Mouse (Mus musculus) kidney, adult 2 months (tissue): ENCODE results near the gene 2310046K23Rik. TPM values are rescaled to one million over a fixed set of nuclear protein-coding genes. Genes with fewer than 3 reads are reported as not detected.

Source experiments
- DNase-seq: peaks from one replicate; pipeline ENCODE4 v3.0.0; 2021
- H3K27ac ChIP-seq: fragments of 200-500 bp; 2 replicates; pipeline ENCODE4 v1.5.1; 2012; ENCODE audit warnings: low read depth, low read length, control low read depth, inconsistent platforms; ENCODE audit not compliant: insufficient read depth
- H3K27me3 ChIP-seq: fragments of 200-500 bp; replicated peaks from 2 replicates; pipeline ENCODE4 v1.6.1; 2012; ENCODE audit warnings: mild to moderate bottlenecking, moderate library complexity, low read length, inconsistent platforms; ENCODE audit not compliant: control insufficient read depth, insufficient read depth
- H3K36me3 ChIP-seq: fragments of 200-500 bp; 2 replicates; pipeline ENCODE4 v1.6.1; 2012; ENCODE audit warnings: mild to moderate bottlenecking, moderate library complexity, low read length, inconsistent platforms; ENCODE audit not compliant: control insufficient read depth, insufficient read depth
- H3K4me1 ChIP-seq: fragments of 200-500 bp; 2 replicates; pipeline ENCODE4 v1.6.1; 2011; ENCODE audit warnings: low read length; ENCODE audit not compliant: control insufficient read depth, insufficient read depth
- H3K4me3 ChIP-seq: fragments of 200-500 bp; 2 replicates; pipeline ENCODE4 v1.5.1; 2011; ENCODE audit warnings: mild to moderate bottlenecking, low read depth, low read length, control low read depth; ENCODE audit not compliant: insufficient read depth
- CTCF ChIP-seq: fragments of 200-500 bp; conservative IDR thresholded peaks from 2 replicates; pipeline ENCODE4 v1.5.1; 2011; ENCODE audit warnings: low read depth, mild to moderate bottlenecking, control low read depth, low read length, moderate library complexity, mixed read lengths; ENCODE audit not compliant: insufficient read depth, insufficient read length
- POLR2A ChIP-seq: fragments of 200-500 bp; IDR thresholded peaks from one replicate; pipeline ENCODE4 v1.6.1; 2011; ENCODE audit warnings: low read depth, low read length, control low read depth
- WGBS: fragments of 180-500 bp; shearing (Covaris S2); methylation state at CpG from one replicate; pipeline ENCODE4 v1.1.7; 2018; 5-methylcytosine and 5-hydroxymethylcytosine counted together
- polyA plus RNA-seq: library from polyadenylated mRNA; depleted of rRNA; stranded (reverse); fragments of >200 nt; gene quantifications from 2 replicates; pipeline ENCODE4 v1.2.3, GENCODE M21; 2012; rRNA removed

The 2310046K23Rik gene
- not detected in 2 replicates for polyA plus RNA-seq

DNA sequence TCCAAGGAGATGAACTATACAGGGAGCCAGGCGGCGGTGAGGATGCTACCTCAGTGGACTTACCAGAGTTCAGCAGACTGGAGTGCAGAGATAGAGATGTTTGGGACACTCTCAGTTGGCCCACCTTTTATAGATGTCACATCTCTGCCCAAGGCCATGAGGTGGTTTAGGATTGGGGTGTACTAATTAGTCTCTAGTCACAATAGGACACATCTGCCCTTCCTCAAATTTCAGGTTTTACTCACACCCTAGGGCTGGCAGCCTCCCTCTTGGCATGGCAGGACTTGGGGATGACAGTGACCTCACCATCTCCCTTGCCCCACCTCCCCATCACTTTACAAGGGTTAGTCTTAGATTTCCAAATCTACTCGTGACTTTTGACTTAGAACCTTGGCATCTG is at the start of gene 2310046K23Rik:
2310046K23Rik (minus strand) TSS at position 101 of the 400 bp plus-strand sequence.
- DNase-seq: no peak
- H3K4me3 ChIP-seq: no peak within 1 kb of the TSS
- no peaks in the 10 kb centered on the region for H3K4me1 ChIP-seq
- H3K27me3 ChIP-seq: no peaks in the 10 kb centered on the region
- H3K27ac ChIP-seq: no peak within 1 kb of the TSS
- TF ChIP-seq CTCF (no peak), POLR2A (no peak)
- no peaks in the 10 kb centered on the region for H3K36me3 ChIP-seq
- 81% methylated on average over 3 of the region's 3 CpGs for whole genome bisulfite sequencing

DNA sequence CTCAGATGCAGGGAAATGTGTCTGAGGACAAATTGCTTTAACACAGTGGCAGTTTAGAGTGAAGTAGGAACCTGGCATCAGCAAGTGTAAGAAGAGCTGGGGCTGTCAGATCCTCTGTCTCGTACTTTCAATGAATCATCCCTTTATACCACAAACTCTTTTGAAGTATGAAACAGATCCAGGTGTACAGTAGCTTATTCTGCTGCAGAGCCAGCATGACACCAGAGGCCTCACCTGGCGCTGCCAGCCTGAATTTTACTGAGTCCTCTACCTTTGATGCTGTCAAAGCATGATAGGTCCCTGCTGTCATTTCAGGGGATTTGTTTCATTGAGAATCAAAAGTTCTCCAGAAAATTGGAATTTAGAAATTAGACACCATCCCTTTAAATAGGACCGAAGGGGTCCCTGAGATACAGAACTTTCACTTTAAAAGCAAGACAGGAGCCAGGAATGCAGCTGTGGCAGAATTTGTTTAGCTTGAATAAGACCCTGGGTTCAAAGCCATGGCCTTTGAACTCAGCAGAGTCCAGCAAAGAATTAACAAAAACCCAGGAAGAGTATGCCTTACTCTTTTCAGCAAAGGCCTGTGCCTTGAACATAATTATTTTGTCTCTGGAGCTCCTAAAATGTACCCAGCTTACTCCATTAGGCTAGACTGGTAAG is 49.0 kb upstream of the 2310046K23Rik start:
- Histone ChIP-seq H3K27me3 (no peaks in the 10 kb centered on the region), H3K36me3 (no peaks in the 10 kb centered on the region), H3K4me1 (no peaks in the 10 kb centered on the region), H3K4me3 (no peak overlapping the region), H3K27ac (no peak overlapping the region)
- no peak for TF ChIP-seq CTCF
- WGBS: 69% methylated on average over 3 of the region's 3 CpGs
- no peak for DNase-seq

DNA sequence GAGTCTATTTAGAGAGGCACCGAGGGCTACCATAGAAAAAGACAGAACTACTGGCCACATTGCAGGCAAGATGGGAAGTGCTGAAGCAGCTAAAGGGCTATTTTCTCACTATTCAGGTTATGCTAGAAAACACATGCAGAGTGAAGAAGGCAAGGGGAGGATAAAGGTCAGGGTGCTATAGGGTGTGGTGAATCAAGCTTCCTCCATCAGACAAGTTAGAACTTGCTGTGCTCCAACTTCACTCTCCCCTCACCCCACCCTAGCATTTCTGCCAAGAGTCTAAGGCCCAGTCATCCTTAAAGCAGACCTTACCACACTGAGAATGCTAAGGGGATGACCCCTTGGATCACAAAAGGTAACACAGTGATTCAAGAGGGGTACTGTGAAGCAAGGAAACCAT is 45.2 kb upstream of the 2310046K23Rik start:
- no peak for DNase-seq
- no peak overlapping the region for H3K27ac ChIP-seq
- H3K4me1 ChIP-seq: no peaks in the 10 kb centered on the region
- no peaks in the 10 kb centered on the region for H3K27me3 ChIP-seq
- no peaks in the 10 kb centered on the region for H3K36me3 ChIP-seq
- H3K4me3 ChIP-seq: no peak overlapping the region
- no peak for TF ChIP-seq POLR2A
- no peak for TF ChIP-seq CTCF
- WGBS: 64% methylated on average over 1 of the region's 1 CpGs

DNA sequence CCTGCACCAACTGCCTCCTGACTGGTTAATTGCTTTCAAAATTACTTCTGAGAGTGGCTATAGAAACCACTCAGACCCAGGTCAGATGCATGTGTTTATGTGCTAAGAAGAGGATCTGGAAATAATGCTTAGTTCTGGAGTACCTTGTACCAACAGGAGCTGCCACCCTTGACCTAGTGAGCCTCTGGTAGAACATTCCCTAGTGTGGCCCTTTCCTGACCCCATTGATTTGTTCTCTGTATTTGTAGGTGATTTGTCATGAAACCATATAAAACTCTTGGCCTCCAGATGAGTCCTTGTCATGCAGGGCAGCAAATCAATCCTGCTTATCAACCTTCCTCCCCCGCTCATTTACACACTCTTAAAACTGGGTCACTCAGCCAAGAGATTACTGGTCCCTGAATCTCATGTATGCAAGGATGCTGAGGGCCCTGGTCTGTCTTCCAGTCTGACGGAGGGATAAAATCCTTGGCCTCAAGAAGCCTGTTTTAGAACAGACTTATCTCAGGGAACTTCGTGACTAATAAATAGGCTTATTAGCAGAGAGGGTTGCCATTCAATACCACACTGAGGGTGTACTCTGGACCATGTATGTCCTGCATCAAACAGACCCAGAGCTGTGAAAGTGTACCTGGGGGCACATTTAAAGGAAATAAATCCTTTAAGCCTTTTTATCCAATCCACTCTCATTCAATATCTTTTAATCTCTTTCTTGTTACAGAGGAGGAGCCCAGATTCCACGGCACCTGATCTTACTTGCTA is 44.5 kb upstream of the 2310046K23Rik start:
- Histone ChIP-seq H3K4me3 (no peak overlapping the region), H3K36me3 (no peaks in the 10 kb centered on the region), H3K4me1 (no peaks in the 10 kb centered on the region), H3K27me3 (no peaks in the 10 kb centered on the region), H3K27ac (no peak overlapping the region)
- WGBS: 87% methylated on average over 4 of the region's 4 CpGs
- no peak for DNase-seq
- TF ChIP-seq POLR2A: no peak
- no peak for TF ChIP-seq CTCF

DNA sequence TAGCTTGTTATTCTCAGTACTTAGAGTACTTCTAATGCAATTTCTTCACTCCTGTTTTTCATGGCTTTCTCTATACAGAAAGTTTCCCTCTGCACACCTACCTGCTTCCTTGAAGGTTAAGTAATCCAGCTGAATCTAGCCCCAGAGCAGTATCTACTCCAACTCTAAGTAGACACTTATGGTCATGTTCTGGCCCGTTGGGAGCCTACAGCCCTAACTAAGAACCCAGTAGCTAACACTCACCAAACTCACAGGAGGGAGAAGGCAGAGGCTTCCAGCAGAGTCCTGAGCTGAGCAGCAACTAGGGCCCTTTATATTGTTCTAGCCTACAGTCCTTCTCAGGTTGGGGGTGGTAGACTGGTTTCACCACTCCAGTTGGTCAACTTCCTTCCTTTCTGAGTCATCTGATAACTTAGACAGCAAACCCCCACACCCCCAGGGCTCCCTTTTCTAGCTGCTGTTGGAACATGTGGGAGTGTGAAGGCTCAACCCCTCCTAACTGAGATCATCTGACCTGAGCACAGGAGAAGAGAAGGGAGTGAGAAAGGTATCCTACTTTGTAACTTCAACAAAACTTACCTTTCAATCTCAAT is 39.2 kb upstream of the 2310046K23Rik start, which contains the start of gene Ivl:
Ivl (minus strand) TSS at position 287 of the 593 bp plus-strand sequence.
- no peaks in the 10 kb centered on the region for H3K36me3 ChIP-seq
- TF ChIP-seq POLR2A (no peak), CTCF (no peak)
- H3K4me1 ChIP-seq: no peaks in the 10 kb centered on the region
- H3K27ac ChIP-seq: no peak within 1 kb of the TSS
- DNase-seq: no peak
- no peaks in the 10 kb centered on the region for H3K27me3 ChIP-seq
- H3K4me3 ChIP-seq: no peak within 1 kb of the TSS
- 71% methylated on average over 1 of the region's 1 CpGs for WGBS

DNA sequence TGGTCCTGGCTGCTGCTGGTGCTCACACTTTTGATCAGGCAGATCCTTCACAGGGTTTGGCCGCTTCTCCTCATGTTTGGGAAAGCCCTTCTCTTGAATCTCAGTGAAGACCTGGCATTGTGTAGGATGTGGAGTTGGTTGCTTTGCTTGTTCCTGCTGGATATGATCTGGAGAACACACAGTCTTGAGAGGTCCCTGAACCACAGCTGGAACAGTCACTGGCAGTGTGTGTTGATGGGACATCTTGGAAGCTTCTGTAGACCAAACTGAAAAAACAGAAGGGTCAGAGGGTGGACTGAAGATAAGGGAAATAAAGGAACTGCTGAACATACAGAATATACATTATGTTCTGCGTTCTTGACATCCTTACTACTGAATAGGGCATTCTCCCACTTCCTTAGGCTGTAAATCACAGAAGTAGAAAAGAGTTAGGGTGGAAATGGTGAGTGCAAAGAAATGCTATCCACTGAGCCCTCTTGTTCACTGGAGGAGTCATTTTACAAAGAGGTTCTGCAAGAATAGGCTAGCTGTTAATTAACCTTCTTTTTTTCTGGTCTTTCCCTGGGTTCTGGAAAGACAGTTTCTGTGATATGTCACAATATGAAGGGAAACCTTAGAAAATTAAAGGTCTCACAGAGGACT is 38.3 kb upstream of the 2310046K23Rik start:
- H3K36me3 ChIP-seq: no peaks in the 10 kb centered on the region
- no peak for DNase-seq
- no peaks in the 10 kb centered on the region for H3K27me3 ChIP-seq
- no peak for TF ChIP-seq CTCF
- no peak for TF ChIP-seq POLR2A
- H3K27ac ChIP-seq: no peak overlapping the region
- no peak overlapping the region for H3K4me3 ChIP-seq
- 39% methylated on average over 2 of the region's 2 CpGs for WGBS
- H3K4me1 ChIP-seq: no peaks in the 10 kb centered on the region

DNA sequence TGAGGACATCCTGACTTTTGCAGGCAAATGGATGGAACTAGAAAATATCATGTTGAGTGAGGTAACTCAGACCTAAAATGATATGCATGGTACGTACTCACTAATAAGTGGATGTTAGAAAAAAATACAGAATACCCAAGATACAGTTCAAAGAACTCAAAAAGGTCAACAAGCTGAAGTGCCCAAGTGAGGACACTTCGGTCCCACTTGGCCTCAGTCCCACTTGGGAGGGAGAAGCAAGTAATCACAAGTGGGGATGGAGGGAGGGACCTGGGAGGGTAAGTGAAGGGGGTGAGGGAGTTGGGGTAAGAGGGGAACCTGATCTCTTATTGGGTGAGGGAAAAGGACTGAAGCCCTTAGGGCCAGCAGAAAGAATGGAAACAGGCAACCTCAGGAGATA is 34.4 kb upstream of the 2310046K23Rik start:
- no peak overlapping the region for H3K4me3 ChIP-seq
- H3K36me3 ChIP-seq: no peaks in the 10 kb centered on the region
- H3K27ac ChIP-seq: no peak overlapping the region
- WGBS: 76% methylated on average over 2 of the region's 2 CpGs
- no peaks in the 10 kb centered on the region for H3K4me1 ChIP-seq
- H3K27me3 ChIP-seq: no peaks in the 10 kb centered on the region
- no peak for TF ChIP-seq CTCF
- TF ChIP-seq POLR2A: no peak
- DNase-seq: no peak
